Mouse (Mus musculus) kidney, adult 2 months (tissue): ENCODE data around the gene Agap3. TPM values are rescaled to one million over a fixed set of nuclear protein-coding genes. Genes with fewer than 3 reads are reported as not detected.

Source experiments
- DNase-seq: peaks from one replicate; pipeline ENCODE4 v3.0.0; 2021
- H3K27ac ChIP-seq: fragments of 200-500 bp; 2 replicates; pipeline ENCODE4 v1.5.1; 2012; ENCODE audit warnings: low read depth, low read length, control low read depth, inconsistent platforms; ENCODE audit not compliant: insufficient read depth
- H3K27me3 ChIP-seq: fragments of 200-500 bp; replicated peaks from 2 replicates; pipeline ENCODE4 v1.6.1; 2012; ENCODE audit warnings: mild to moderate bottlenecking, moderate library complexity, low read length, inconsistent platforms; ENCODE audit not compliant: control insufficient read depth, insufficient read depth
- H3K36me3 ChIP-seq: fragments of 200-500 bp; 2 replicates; pipeline ENCODE4 v1.6.1; 2012; ENCODE audit warnings: mild to moderate bottlenecking, moderate library complexity, low read length, inconsistent platforms; ENCODE audit not compliant: control insufficient read depth, insufficient read depth
- H3K4me1 ChIP-seq: fragments of 200-500 bp; 2 replicates; pipeline ENCODE4 v1.6.1; 2011; ENCODE audit warnings: low read length; ENCODE audit not compliant: control insufficient read depth, insufficient read depth
- H3K4me3 ChIP-seq: fragments of 200-500 bp; 2 replicates; pipeline ENCODE4 v1.5.1; 2011; ENCODE audit warnings: mild to moderate bottlenecking, low read depth, low read length, control low read depth; ENCODE audit not compliant: insufficient read depth
- CTCF ChIP-seq: fragments of 200-500 bp; conservative IDR thresholded peaks from 2 replicates; pipeline ENCODE4 v1.5.1; 2011; ENCODE audit warnings: low read depth, mild to moderate bottlenecking, control low read depth, low read length, moderate library complexity, mixed read lengths; ENCODE audit not compliant: insufficient read depth, insufficient read length
- POLR2A ChIP-seq: fragments of 200-500 bp; IDR thresholded peaks from one replicate; pipeline ENCODE4 v1.6.1; 2011; ENCODE audit warnings: low read depth, low read length, control low read depth
- WGBS: fragments of 180-500 bp; shearing (Covaris S2); methylation state at CpG from one replicate; pipeline ENCODE4 v1.1.7; 2018; 5-methylcytosine and 5-hydroxymethylcytosine counted together
- polyA plus RNA-seq: library from polyadenylated mRNA; depleted of rRNA; stranded (reverse); fragments of >200 nt; gene quantifications from 2 replicates; pipeline ENCODE4 v1.2.3, GENCODE M21; 2012

Agap3 gene
- polyA plus RNA-seq, 1 experiment = 62.3 TPM

GRCm38 (mm10) chr5:24413938-24414337, 38.0 kb upstream of the Agap3 start:
- Histone ChIP-seq H3K27ac (no peak overlapping the region), H3K4me3 (no peak overlapping the region), H3K36me3 (no peaks in the 10 kb centered on the region), H3K27me3 (no peaks in the 10 kb centered on the region), H3K4me1 (no peaks in the 10 kb centered on the region)
- WGBS = 48% methylated on average over 13 of the region's 13 CpGs
- TF ChIP-seq POLR2A (no peak), CTCF (no peak)
- DNase-seq = no peak

GRCm38 (mm10) chr5:24416222-24416736, 35.7 kb upstream of the Agap3 start:
- DNase-seq = peak; percentile 71
- WGBS = 4% methylated on average over 21 of the region's 21 CpGs
- H3K4me3 ChIP-seq = no peak overlapping the region
- H3K27me3 ChIP-seq = no peaks in the 10 kb centered on the region
- no peaks in the 10 kb centered on the region for H3K36me3 ChIP-seq
- TF ChIP-seq POLR2A (no peak), CTCF (peak; percentile 65)
- no peak overlapping the region for H3K27ac ChIP-seq
- no peaks in the 10 kb centered on the region for H3K4me1 ChIP-seq

DNA sequence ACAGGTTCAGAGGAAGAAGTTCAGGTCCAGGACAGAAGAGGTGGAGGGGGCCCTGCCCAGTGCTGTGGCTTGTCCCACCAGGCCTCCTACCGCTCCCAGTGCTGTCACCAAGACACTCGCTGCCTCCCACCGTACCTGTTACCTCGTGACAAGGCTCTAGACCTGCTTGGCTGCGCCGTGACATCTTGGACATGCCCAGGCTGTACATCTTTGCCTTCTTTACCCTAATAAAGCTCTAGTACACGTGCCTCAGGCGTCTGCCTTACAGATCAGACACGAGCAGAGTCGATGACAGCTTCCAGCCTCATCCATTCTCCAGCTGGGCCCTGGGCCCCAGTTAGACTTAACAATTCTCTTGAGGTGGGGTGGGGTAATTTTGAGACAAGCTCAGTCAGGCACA, 34.4 kb upstream of the Agap3 start:
- no peak overlapping the region for H3K27ac ChIP-seq
- DNase-seq = no peak
- H3K27me3 ChIP-seq = no peaks in the 10 kb centered on the region
- H3K36me3 ChIP-seq = no peaks in the 10 kb centered on the region
- 93% methylated on average over 10 of the region's 10 CpGs for WGBS
- no peaks in the 10 kb centered on the region for H3K4me1 ChIP-seq
- no peak overlapping the region for H3K4me3 ChIP-seq
- TF ChIP-seq POLR2A (no peak), CTCF (no peak)

- no peaks in the 10 kb centered on the region for H3K36me3 ChIP-seq
- H3K4me3 ChIP-seq = no peak overlapping the region
- no peaks in the 10 kb centered on the region for H3K27me3 ChIP-seq
- no peaks in the 10 kb centered on the region for H3K4me1 ChIP-seq
- WGBS = 95% methylated on average over 9 of the region's 9 CpGs
- no peak overlapping the region for H3K27ac ChIP-seq
- TF ChIP-seq CTCF (no peak), POLR2A (no peak)
- no peak for DNase-seq
These were observed 31.6 kb upstream of the Agap3 start for GRCm38 (mm10) chr5:24420381-24420780.

GRCm38 (mm10) chr5:24423129-24424003, 28.6 kb upstream of the Agap3 start, which contains the start of the genes Cdk5 and Slc4a2:
Cdk5 (minus strand) TSS chr5:24423530.
Slc4a2 (plus strand) TSS chr5:24423837.
- DNase-seq = peak; percentile 100
- TF ChIP-seq CTCF = no peak
- peak; percentile 86 for TF ChIP-seq POLR2A
- Histone ChIP-seq H3K27ac (peak within 1 kb of the TSS; percentile 99), H3K4me1 (peaks cover 14% of the 10 kb centered on the region; the same call in 1 of the 2 replicates), H3K36me3 (no peaks in the 10 kb centered on the region), H3K4me3 (peak within 1 kb of the TSS; percentile 70), H3K27me3 (no peaks in the 10 kb centered on the region)
- WGBS = under 1% methylated on average over 46 of the region's 46 CpGs

DNA sequence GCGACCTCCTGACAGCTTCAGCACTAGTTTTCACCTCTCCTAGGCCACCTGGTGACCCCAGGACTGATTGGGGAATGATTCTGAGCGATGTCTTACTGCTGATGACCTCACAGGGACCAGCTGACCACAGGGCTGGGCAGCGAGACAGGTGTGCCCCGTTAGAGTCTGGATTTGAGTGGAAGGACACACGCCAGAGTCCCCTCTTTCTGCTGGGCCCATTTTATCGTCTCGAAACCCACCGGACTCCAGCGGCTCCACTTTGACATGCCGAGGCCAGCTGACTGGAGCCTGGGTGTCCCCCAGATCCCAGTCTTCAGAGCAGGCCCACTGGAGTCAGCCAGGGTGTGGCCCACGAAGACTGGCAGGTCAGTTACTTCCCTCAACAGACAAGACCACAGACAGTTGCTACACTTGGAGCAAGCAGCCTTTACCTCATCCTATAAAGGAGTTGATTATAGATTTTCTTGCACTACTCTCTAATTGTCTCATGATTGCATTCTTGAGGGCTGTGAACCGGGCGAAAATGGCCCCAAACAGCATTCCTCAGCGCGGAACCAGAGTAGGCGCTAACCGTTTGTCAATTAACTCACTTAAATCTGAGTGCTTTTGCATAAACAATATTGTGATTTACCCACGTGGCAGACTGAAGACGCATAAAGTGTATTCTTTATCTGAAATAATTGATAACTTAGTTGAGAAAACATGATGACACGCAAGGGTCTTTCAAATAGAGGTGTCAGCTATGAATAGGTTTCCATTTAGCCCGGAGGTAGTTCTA, 27.8 kb upstream of the Agap3 start:
- no peak for TF ChIP-seq POLR2A
- no peak for TF ChIP-seq CTCF
- peak overlapping the region; percentile 70 for H3K4me3 ChIP-seq
- WGBS = 4% methylated on average over 21 of the region's 21 CpGs
- H3K4me1 ChIP-seq = peaks cover 16% of the 10 kb centered on the region; the same call in 1 of the 2 replicates
- H3K27me3 ChIP-seq = no peaks in the 10 kb centered on the region
- peak overlapping the region; percentile 99 for H3K27ac ChIP-seq
- DNase-seq = no peak
- no peaks in the 10 kb centered on the region for H3K36me3 ChIP-seq
